Mouse (Mus musculus) ES-Bruce4 (cell line): ENCODE data around the gene Tspan6.
A peak's percentile ranks its signal among the peaks of the same experiment; 100 is the strongest.

Source experiments
- CTCF ChIP-seq: IDR thresholded peaks from one replicate; pipeline ENCODE4 v1.8.1; 2011; ENCODE audit warnings: low read depth, low read length
- EP300 ChIP-seq: IDR thresholded peaks from 2 replicates; pipeline ENCODE4 v1.6.1; 2011; ENCODE audit warnings: low read depth, low read length; ENCODE audit not compliant: insufficient read depth
- POLR2A ChIP-seq: IDR thresholded peaks from one replicate; pipeline ENCODE4 v1.8.1; 2011; ENCODE audit warnings: low read length; ENCODE audit not compliant: insufficient read depth

DNA sequence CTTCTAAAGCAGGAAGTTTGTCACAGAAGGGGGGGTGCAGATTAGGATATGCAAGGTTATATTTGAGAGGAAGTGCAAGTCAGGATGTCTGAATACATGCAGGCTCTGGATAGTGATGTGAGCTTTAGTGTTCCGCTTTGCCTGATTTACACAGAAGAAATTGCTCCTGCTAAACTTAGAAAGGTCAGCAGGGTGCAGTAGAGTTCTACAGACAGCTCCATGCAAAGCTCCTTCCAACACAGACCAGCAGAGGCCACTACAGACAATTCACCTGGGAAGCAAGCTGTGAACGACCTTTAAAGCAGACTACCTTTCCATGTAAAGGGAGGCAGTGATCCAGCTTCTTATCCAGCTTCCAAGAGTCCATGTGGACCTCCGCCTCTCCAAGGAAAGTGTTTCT, 49.2 kb upstream of the Tspan6 start:
- TF ChIP-seq POLR2A (no peak), CTCF (peak; percentile 48), EP300 (no peak)
